Mouse (Mus musculus): Measurements from ENCODE around the gene Cradd.

The Cradd gene

GRCm38 (mm10) chr10:95268366-95268765 lies 55.6 kb downstream of the Cradd start:
- DNase-seq = no peak

DNA sequence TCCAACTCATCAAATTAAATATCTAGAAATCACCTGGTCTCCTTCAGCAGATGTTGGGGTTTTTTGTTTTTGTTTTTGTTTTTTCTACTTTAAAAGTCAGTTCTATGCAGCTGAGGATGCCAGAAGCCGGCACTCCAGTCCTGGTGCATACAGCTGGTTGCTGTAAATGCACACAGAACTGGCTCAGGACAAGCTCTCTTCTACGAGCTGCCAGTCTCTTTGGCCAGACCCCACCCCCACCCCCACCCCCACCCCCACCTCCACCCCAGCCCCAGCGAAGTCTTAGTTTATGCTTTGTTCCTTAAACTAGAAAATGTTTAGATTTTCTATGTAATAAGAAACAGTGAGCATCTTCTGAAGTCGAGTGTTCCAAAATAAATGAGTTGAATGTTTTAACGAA lies 57.0 kb downstream of the Cradd start:
- no peak for DNase-seq

- DNase-seq = no peak
Measured at GRCm38 (mm10) chr10:95266041-95266762, 57.7 kb downstream of the Cradd start.

DNA sequence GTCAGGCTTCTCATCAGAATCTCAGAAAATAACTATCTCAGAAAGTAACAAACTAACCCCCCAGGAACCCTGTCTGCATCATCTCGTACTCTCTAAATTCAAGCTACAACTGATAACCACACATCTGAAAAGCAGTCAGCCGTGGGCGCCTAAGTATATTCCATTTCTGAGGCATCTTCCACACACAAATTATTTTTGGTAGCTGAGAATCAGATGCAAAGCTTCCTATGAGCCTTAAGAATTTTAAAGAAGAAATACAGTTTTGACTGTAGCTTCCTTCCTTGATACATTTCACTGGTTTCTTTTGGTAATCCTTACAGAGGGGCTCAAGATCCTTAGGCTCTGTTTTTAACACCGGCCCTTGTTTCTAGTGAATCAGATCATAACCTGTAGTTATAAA lies 58.4 kb downstream of the Cradd start:
- DNase-seq = no peak

GRCm38 (mm10) chr10:95264485-95265321 lies 59.2 kb downstream of the Cradd start:
- DNase-seq = peak; percentile 49 to 57

DNA sequence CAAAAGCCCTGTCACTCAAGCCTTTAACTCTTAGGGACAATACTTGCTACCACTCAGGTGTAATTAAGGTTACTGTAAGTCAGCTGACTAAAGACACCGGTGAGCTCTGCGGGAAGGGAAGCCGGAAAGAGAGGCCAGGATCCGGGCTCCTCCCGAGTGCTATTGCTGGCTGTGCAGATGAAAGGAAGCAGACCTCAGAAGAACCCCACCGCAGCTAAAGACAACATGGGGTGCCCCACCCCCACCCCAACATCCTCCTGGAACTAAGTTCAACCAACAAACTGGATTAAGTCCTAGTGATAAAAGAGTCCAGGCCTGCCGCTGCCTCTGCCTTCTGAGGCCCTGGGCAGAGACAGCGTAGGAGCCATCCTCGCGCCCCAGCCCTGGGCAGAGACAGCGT lies 61.5 kb downstream of the Cradd start:
- peak; percentile 62 to 73 for DNase-seq

GRCm38 (mm10) chr10:95261279-95261678 lies 62.7 kb downstream of the Cradd start:
- no peak for DNase-seq

DNA sequence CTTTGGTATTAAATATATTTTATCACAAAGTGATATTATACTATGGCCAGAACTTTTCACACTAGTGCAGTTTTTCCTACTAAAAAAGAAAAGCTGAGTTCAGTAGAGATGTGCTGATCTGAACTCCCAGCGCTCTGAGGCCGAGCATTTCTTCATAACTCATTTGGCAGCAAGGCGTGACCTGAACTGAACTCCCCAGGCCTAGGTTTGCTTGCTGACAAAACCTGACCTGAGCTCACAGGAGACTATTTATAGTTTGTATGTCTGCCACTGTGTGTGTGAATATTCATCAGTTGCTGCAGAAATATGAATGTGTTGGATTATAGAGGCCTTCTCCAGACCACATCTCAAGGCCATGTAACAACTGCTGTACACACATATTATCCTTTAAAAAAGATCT lies 63.5 kb downstream of the Cradd start:
- no peak for DNase-seq

DNA sequence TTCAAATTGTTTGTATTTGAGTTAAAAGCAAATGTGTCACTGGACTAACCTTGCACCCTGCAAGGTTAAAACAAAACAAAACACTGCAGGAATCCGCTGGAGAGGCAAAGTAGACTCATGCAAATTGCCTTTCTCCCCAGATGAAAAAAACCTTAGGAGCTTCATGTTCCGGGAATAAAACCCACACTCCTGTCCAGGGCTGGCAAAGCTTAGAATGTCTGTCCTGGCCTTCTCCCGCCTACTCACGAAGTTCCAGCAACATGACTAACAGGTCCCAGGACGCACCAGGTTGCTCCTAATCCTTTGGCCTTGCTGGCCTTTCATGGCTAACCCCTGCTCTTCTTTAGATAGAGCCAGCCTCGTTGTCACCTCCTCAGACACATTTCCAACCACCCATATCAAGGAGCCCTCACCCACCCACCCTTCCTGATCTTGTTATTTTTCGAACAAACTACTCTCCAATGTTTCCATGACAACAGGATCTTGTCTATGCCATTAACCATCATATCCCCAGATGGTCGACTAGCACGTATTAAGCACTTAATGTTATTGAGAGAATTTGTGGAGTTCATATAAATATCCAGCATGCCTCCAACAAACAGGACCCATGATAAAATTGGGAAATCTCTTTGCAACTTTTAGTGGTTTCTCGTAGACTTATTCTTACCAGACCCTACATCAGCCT lies 65.3 kb downstream of the Cradd start:
- no peak for DNase-seq

GRCm38 (mm10) chr10:95257979-95258378 lies 66.0 kb downstream of the Cradd start:
- DNase-seq = no peak

DNA sequence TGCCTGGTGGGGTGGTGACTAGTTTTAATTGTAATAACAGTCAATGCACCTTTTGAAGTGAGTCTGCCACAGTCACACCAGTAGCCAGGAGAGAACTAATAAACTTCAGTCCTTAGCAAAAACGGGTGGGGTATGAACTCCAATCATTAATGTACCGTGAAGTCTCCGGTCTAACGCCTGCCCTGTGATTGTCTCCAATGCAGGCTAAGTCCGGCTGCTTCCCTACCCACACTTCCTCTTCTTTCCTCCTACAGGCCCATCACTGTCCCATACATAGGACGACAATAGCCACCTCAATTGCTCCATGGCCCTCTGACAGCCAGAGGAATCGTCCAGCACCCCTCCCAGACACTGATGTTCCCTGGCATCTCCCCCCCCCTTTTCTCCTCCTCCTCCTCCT lies 67.8 kb downstream of the Cradd start:
- DNase-seq = no peak

- no peak for DNase-seq
Measured at GRCm38 (mm10) chr10:95255018-95255680, 68.8 kb downstream of the Cradd start.

- no peak for DNase-seq
Measured at GRCm38 (mm10) chr10:95254453-95255001, 69.4 kb downstream of the Cradd start.

GRCm38 (mm10) chr10:95254046-95254445 lies 69.9 kb downstream of the Cradd start:
- DNase-seq = no peak

DNA sequence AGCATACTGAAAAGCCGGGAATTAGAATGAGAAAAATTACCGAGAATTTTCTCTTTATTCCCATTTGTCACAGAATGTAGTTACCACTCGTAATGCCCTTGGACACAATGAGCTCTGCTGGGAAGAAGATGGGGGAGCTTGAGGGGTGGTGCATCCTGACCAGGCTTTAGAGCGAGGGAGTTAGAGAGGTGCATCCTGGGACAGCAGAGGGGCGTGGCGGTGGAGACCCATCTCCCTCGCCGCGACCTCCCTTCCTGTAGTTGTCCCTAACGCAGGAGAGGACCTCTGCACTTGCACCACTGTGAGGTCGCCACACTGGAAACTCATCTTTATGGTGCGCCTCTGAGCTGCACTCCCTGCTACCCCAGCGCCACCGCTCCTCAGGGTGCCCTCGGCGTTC lies 72.3 kb downstream of the Cradd start:
- no peak for DNase-seq

DNA sequence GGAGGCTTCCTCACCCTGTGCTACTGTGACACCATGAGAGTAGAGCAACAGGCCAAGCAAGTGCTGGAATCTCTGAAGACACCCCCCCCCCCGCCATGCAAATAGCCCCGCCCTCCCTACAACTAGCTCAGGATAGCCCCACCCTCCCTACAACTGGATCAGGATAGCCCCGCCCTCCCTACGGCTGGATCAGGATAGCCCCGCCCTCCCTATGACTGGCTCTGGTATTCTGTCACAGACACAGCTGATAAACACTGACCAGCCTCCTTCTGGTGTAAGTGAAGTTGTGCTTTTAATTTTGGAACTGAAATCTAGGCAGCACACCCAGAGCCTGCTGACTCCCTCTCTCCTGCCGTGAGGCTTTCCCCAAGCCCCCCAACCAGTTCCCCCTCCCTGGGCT lies 75.6 kb downstream of the Cradd start:
- DNase-seq = no peak

DNA sequence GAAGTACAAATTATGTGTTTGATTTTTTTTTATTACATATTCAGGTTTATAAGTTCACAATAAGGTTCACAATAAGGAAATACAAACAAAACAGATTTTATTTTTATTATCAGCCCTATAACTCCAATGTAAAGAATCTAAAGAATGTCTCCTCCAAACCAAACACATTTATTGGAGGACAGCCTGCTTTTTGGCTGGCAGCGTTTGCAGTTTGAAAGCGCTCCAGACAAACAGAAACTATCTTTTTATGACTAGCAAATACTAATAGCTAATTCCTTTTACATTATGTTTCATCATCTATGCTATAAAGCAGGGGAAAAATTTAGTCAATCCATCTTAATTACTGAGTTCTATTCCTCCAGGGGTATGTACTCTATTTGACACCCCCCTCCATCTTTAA lies 77.2 kb downstream of the Cradd start:
- no peak for DNase-seq

- no peak for DNase-seq
Measured at GRCm38 (mm10) chr10:95245680-95245982, 78.3 kb downstream of the Cradd start.

DNA sequence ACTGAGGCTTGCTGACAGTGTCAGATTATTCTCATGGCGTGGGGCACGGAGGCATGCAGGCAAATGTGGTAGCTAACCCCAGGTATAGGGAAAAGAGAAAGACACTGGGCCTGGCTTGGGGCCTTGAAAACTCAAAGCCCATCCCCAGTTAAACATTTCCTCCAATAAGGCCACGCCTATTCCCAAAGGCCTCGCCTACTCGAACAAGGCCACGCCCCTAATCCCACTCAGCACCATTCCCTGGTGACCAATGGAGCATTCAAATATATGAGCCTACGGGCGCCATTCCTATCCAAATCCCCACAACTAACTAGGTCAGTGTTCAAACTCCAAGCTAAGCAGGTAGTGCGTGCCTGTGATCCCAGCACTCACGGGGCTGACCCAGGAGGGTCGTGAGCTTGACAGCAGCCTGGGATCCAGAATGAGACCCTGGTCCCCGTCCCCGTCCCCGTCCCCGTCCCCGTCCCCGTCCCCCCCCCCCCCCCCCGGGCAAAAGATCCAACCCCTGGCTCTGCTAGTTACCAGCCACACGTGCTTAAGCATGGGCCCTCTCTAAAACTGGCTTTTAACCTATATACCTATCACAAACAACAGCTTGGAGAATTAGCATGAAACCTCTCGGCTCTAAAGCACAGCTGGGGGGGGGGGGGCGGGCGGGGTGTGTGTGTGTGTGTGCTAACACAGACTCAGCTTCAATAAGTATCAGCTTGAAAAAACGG lies 78.8 kb downstream of the Cradd start:
- DNase-seq = no peak

DNA sequence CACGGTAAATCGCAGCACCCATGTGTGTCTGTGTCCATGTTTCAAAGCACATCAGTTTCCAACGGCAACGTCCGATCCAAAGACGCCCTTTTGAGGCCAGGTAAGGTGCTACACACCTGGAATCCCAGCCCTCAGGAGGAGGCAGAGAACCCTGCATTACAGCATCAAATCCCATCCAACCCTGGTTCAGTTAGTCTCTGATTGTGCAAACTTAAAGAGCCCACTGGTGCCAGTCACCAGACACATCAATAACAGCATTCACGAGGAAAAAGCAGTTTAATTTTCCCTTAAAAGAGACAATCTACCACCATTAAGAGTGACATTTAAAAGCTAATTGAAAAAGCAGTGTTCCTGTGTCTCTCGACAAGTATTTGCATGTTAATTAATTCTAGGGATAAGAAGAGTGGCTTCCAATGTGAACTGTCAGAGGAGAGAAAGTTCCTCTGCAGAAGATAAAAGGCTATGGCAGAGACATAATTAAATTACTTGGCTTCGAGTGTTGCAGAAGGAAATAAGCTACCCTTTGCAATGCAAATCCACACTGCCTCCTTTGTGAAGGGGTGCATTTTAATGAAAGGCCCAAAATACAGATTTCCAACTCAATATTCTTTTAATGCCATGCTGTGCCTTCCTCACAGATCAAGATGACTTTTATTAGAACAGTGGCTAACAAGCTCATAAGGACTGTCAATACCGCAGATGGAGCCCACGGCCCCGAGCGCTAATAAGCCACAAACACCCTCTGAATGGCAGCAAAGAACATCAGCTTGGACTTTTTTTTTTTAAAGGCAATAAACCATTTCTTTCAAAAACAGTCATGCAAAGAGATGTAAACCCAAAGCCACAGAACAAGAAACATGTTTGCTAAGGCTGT lies 84.5 kb downstream of the Cradd start:
- no peak for DNase-seq

- no peak for DNase-seq
Measured at GRCm38 (mm10) chr10:95238667-95239066, 85.3 kb downstream of the Cradd start.
